Mouse (Mus musculus): ENCODE results near the gene Sdk1. TPM values are rescaled to one million over a fixed set of nuclear protein-coding genes. Genes with fewer than 3 reads are reported as not detected.

The Sdk1 gene
- polyA plus RNA-seq, 1 experiment, result not detected

- Histone ChIP-seq H3K4me1 (ENCODE audit: control insufficient read depth, insufficient read depth, low read length) (no peaks in the 10 kb centered on the region), H3K27ac (ENCODE audit: insufficient read depth, low read depth, low read length) (no peak overlapping the region), H3K4me3 (ENCODE audit: insufficient read depth, low read depth, low read length) (no peak overlapping the region)
- TF ChIP-seq POLR2A (IDR thresholded peaks at IDR 0.05; ENCODE audit: insufficient read depth, low read depth, low read length), result no peak
- no peak for TF ChIP-seq CTCF (IDR thresholded peaks at IDR 0.05; ENCODE audit: insufficient read depth, low read depth, low read length)
- 84% methylated on average over 6 of the region's 6 CpGs for WGBS
These were observed 759.8 kb downstream of the Sdk1 start for GRCm38 (mm10) chr5:142001131-142001530.

- 94% methylated on average over 3 of the region's 3 CpGs for WGBS
- Histone ChIP-seq H3K4me3 (ENCODE audit: insufficient read depth, low read depth, low read length) (no peak overlapping the region), H3K4me1 (ENCODE audit: control insufficient read depth, insufficient read depth, low read length) (no peaks in the 10 kb centered on the region), H3K27ac (ENCODE audit: insufficient read depth, low read depth, low read length) (no peak overlapping the region)
- no peak for TF ChIP-seq CTCF (IDR thresholded peaks at IDR 0.05; ENCODE audit: insufficient read depth, low read depth, low read length)
- no peak for TF ChIP-seq POLR2A (IDR thresholded peaks at IDR 0.05; ENCODE audit: insufficient read depth, low read depth, low read length)
These were observed 760.7 kb downstream of the Sdk1 start for GRCm38 (mm10) chr5:142001973-142002372.

DNA sequence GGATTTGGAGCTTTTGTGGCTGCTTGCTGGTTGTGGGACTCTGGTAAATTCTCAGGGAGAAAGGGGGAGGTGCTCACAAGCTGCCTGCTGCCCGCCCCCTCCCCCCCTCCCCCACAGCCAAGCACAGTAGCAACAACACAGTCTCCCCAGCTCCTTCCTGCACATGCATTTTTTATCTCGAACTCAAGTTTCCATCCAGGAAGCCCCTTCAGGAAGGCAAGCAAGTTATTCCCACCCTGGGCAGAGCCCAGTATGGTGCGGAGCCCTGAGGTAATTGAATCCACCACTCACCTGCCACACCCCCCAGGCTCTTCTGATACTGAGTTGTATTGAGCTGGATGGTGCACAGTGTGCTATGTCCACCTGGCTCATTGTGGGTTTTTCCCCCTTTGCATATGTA is 768.9 kb downstream of the Sdk1 start:
- no peak overlapping the region for H3K27ac ChIP-seq (ENCODE audit: insufficient read depth, low read depth, low read length)
- H3K4me3 ChIP-seq (ENCODE audit: insufficient read depth, low read depth, low read length), result no peak overlapping the region
- 47% methylated on average over 3 of the region's 3 CpGs for WGBS
- H3K4me1 ChIP-seq (ENCODE audit: control insufficient read depth, insufficient read depth, low read length), result no peaks in the 10 kb centered on the region
- TF ChIP-seq CTCF (IDR thresholded peaks at IDR 0.05; ENCODE audit: insufficient read depth, low read depth, low read length), result no peak
- TF ChIP-seq POLR2A (IDR thresholded peaks at IDR 0.05; ENCODE audit: insufficient read depth, low read depth, low read length), result no peak

- 84% methylated on average over 7 of the region's 7 CpGs for WGBS
- no peak overlapping the region for H3K4me3 ChIP-seq (ENCODE audit: insufficient read depth, low read depth, low read length)
These were observed 775.7 kb downstream of the Sdk1 start for GRCm38 (mm10) chr5:142017001-142017400.

GRCm38 (mm10) chr5:142022877-142023580 is 781.7 kb downstream of the Sdk1 start:
- 55% methylated on average over 4 of the region's 4 CpGs for WGBS
- TF ChIP-seq CTCF (IDR thresholded peaks at IDR 0.05; ENCODE audit: insufficient read depth, low read depth, low read length), result no peak
- TF ChIP-seq POLR2A (IDR thresholded peaks at IDR 0.05; ENCODE audit: insufficient read depth, low read depth, low read length), result no peak
- Histone ChIP-seq H3K27ac (ENCODE audit: insufficient read depth, low read depth, low read length) (no peak overlapping the region), H3K4me3 (ENCODE audit: insufficient read depth, low read depth, low read length) (no peak overlapping the region), H3K4me1 (ENCODE audit: control insufficient read depth, insufficient read depth, low read length) (peaks cover 8% of the 10 kb centered on the region)

More at GRCm38 (mm10) chr5:142017001-142017400, 775.7 kb downstream of the Sdk1 start:
- Histone ChIP-seq H3K27ac (ENCODE audit: insufficient read depth, low read depth, low read length) (no peak overlapping the region), H3K4me1 (ENCODE audit: control insufficient read depth, insufficient read depth, low read length) (no peaks in the 10 kb centered on the region)
- TF ChIP-seq CTCF (IDR thresholded peaks at IDR 0.05; ENCODE audit: insufficient read depth, low read depth, low read length) (no peak), POLR2A (IDR thresholded peaks at IDR 0.05; ENCODE audit: insufficient read depth, low read depth, low read length) (no peak)

- Histone ChIP-seq H3K4me3 (ENCODE audit: insufficient read depth, low read depth, low read length) (no peak overlapping the region), H3K4me1 (ENCODE audit: control insufficient read depth, insufficient read depth, low read length) (peaks cover 8% of the 10 kb centered on the region), H3K27ac (ENCODE audit: insufficient read depth, low read depth, low read length) (no peak overlapping the region)
- 42% methylated on average over 12 of the region's 12 CpGs for WGBS
- TF ChIP-seq CTCF (IDR thresholded peaks at IDR 0.05; ENCODE audit: insufficient read depth, low read depth, low read length) (no peak), POLR2A (IDR thresholded peaks at IDR 0.05; ENCODE audit: insufficient read depth, low read depth, low read length) (no peak)
These were observed 783.2 kb downstream of the Sdk1 start for GRCm38 (mm10) chr5:142024448-142024847.

DNA sequence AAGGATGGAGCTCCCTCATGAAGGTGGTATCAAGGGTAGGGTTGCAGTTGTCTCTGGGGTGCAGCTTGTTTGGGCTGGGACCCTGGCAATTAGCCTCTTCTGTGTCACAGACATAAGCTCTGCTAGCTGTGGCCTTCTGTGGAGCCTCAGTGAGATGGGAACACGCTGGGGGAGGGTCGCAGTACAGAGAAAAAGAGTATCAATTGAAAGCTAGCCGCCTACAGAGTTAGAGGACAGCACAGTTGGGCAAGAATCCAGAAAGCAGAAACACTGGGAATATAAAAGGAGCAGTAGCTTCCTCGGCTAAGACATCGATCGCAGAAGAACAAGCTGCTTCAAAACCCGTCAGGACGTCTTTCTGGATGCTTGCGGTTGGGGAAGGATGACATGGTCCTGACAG is 795.2 kb downstream of the Sdk1 start:
- no peak overlapping the region for H3K4me3 ChIP-seq (ENCODE audit: insufficient read depth, low read depth, low read length)
- no peak overlapping the region for H3K27ac ChIP-seq (ENCODE audit: insufficient read depth, low read depth, low read length)
- WGBS, result 45% methylated on average over 9 of the region's 9 CpGs
- 0 out of 2 replicates have a peak, but pooled peaks cover 2% of the 10 kb centered on the region for H3K4me1 ChIP-seq (ENCODE audit: control insufficient read depth, insufficient read depth, low read length)
- TF ChIP-seq CTCF (IDR thresholded peaks at IDR 0.05; ENCODE audit: insufficient read depth, low read depth, low read length), result no peak
- TF ChIP-seq POLR2A (IDR thresholded peaks at IDR 0.05; ENCODE audit: insufficient read depth, low read depth, low read length), result no peak

GRCm38 (mm10) chr5:142039236-142039635 is 797.9 kb downstream of the Sdk1 start:
- H3K4me3 ChIP-seq (ENCODE audit: insufficient read depth, low read depth, low read length), result no peak overlapping the region
- no peak overlapping the region for H3K27ac ChIP-seq (ENCODE audit: insufficient read depth, low read depth, low read length)
- TF ChIP-seq CTCF (IDR thresholded peaks at IDR 0.05; ENCODE audit: insufficient read depth, low read depth, low read length), result no peak
- TF ChIP-seq POLR2A (IDR thresholded peaks at IDR 0.05; ENCODE audit: insufficient read depth, low read depth, low read length), result no peak
- 0 out of 2 replicates have a peak, but pooled peaks cover 2% of the 10 kb centered on the region for H3K4me1 ChIP-seq (ENCODE audit: control insufficient read depth, insufficient read depth, low read length)
- WGBS, result 95% methylated on average over 6 of the region's 6 CpGs

GRCm38 (mm10) chr5:142039891-142040530 is 798.7 kb downstream of the Sdk1 start:
- no peak for TF ChIP-seq CTCF (IDR thresholded peaks at IDR 0.05; ENCODE audit: insufficient read depth, low read depth, low read length)
- TF ChIP-seq POLR2A (IDR thresholded peaks at IDR 0.05; ENCODE audit: insufficient read depth, low read depth, low read length), result no peak
- H3K4me3 ChIP-seq (ENCODE audit: insufficient read depth, low read depth, low read length), result no peak overlapping the region
- 90% methylated on average over 4 of the region's 4 CpGs for WGBS
- 0 out of 2 replicates have a peak, but pooled peaks cover 2% of the 10 kb centered on the region for H3K4me1 ChIP-seq (ENCODE audit: control insufficient read depth, insufficient read depth, low read length)
- no peak overlapping the region for H3K27ac ChIP-seq (ENCODE audit: insufficient read depth, low read depth, low read length)

All from olfactory bulb, adult 2 months (tissue).